Mouse (Mus musculus) MEL (cell line): ENCODE measurements at regions not wholly inside any gene's neighbourhood (a gene's known extent, or its start where the extent isn't known, plus 50 kb on each side); places are given as distances from the start of the nearest gene placed in this dataset.

Experiments
- DNase-seq: peaks from one replicate; pipeline ENCODE4 v3.0.0; 2011; ENCODE audit warnings: low read depth, low spot score
- H3K27ac ChIP-seq: 2 replicates; pipeline ENCODE4 v1.5.1; 2012; ENCODE audit warnings: low read depth, mild to moderate bottlenecking, control low read depth, low read length, moderate library complexity; ENCODE audit not compliant: control insufficient read depth
- H3K27me3 ChIP-seq, 2 experiments: fragments of 150-350 bp in 1 of 2; sonication (generic) in 1 of 2; 2 replicates each; pipeline ENCODE4 v1.6.1; 2012; ENCODE audit warnings: low read length in 2 of 2, mild to moderate bottlenecking in 2 of 2, improper control_type of control experiment in 1 of 2, moderate library complexity in 1 of 2; ENCODE audit not compliant: insufficient read depth in 2 of 2, control insufficient read depth in 1 of 2
- H3K36me3 ChIP-seq, 2 experiments: 2 replicates each; pipeline ENCODE4 v1.6.1; 2012 to 2014; ENCODE audit warnings: low read length in 2 of 2, improper control_type of control experiment in 1 of 2, inconsistent platforms in 1 of 2, mild to moderate bottlenecking in 1 of 2; ENCODE audit not compliant: insufficient read depth in 2 of 2, control insufficient read depth in 1 of 2
- H3K4me1 ChIP-seq, 2 experiments: fragments of 150-350 bp in 1 of 2; sonication (generic) in 1 of 2; 2 replicates each; pipeline ENCODE4 v1.6.1; 2012; ENCODE audit warnings: low read length in 2 of 2, improper control_type of control experiment in 1 of 2, mild to moderate bottlenecking in 1 of 2; ENCODE audit not compliant: insufficient read depth in 2 of 2, control insufficient read depth in 1 of 2
- H3K4me3 ChIP-seq, 2 experiments: fragments of 150-350 bp in 1 of 2; sonication (generic) in 1 of 2; 2 replicates each; pipeline ENCODE4 v1.5.1; 2012; ENCODE audit warnings: low read depth in 2 of 2, low read length in 2 of 2, mild to moderate bottlenecking in 2 of 2, moderate library complexity in 2 of 2, control low read depth in 1 of 2, improper control_type of control experiment in 1 of 2; ENCODE audit not compliant: control insufficient read depth in 1 of 2, insufficient read depth in 1 of 2
- H3K79me2 ChIP-seq: 2 replicates; pipeline ENCODE4 v1.6.1; 2012; ENCODE audit warnings: mild to moderate bottlenecking, low read length, moderate library complexity; ENCODE audit not compliant: control insufficient read depth, poor library complexity, insufficient read depth
- H3K9ac ChIP-seq: 2 replicates; pipeline ENCODE4 v1.6.1; 2012; ENCODE audit warnings: low read depth, mild to moderate bottlenecking, control low read depth, low read length, moderate library complexity; ENCODE audit not compliant: control insufficient read depth, poor library complexity, severe bottlenecking
- H3K9me3 ChIP-seq: fragments of 150-350 bp; sonication (generic); replicated peaks from 2 replicates; pipeline ENCODE4 v1.6.1; 2012; ENCODE audit warnings: mild to moderate bottlenecking, low read length, improper control_type of control experiment, moderate library complexity; ENCODE audit not compliant: insufficient read depth
- BHLHE40 ChIP-seq: IDR thresholded peaks from 2 replicates; pipeline ENCODE4 v1.6.1; 2012; ENCODE audit warnings: low read depth, mild to moderate bottlenecking, inconsistent platforms, low read length, improper control_type of control experiment, borderline replicate concordance
- CHD1 ChIP-seq: IDR thresholded peaks from 2 replicates; pipeline ENCODE4 v1.6.1; 2012; ENCODE audit warnings: low read depth, mild to moderate bottlenecking, inconsistent platforms, low read length, improper control_type of control experiment
- CHD2 ChIP-seq: IDR thresholded peaks from 2 replicates; pipeline ENCODE4 v1.6.1; 2011; ENCODE audit warnings: low read length, improper control_type of control experiment
- ELF1 ChIP-seq: IDR thresholded peaks from 2 replicates; pipeline ENCODE4 v1.6.1; 2014; ENCODE audit warnings: low read depth, mild to moderate bottlenecking, inconsistent platforms, low read length, improper control_type of control experiment, moderate library complexity
- EP300 ChIP-seq, 2 experiments: IDR thresholded peaks; 2 replicates each; pipeline ENCODE4 v1.6.1; 2011; ENCODE audit warnings: improper control_type of control experiment in 2 of 2, low read length in 2 of 2, low read depth in 1 of 2, mild to moderate bottlenecking in 1 of 2
- ETS1 ChIP-seq: IDR thresholded peaks from 2 replicates; pipeline ENCODE4 v1.6.1; 2012; ENCODE audit warnings: low read depth, mild to moderate bottlenecking, inconsistent platforms, low read length, improper control_type of control experiment, moderate library complexity
- HCFC1 ChIP-seq: IDR thresholded peaks from 2 replicates; pipeline ENCODE4 v1.6.1; 2012; ENCODE audit warnings: low read depth, mild to moderate bottlenecking, inconsistent platforms, low read length, improper control_type of control experiment, moderate library complexity
- JUND ChIP-seq: IDR thresholded peaks from 2 replicates; pipeline ENCODE4 v1.6.1; 2011; ENCODE audit warnings: low read depth, mild to moderate bottlenecking, improper control_type of control experiment, low read length
- MAX ChIP-seq: IDR thresholded peaks from 2 replicates; pipeline ENCODE4 v1.6.1; 2011; ENCODE audit warnings: low read length, improper control_type of control experiment
- MAZ ChIP-seq: IDR thresholded peaks from 2 replicates; pipeline ENCODE4 v1.6.1; 2012; ENCODE audit warnings: low read depth, mild to moderate bottlenecking, inconsistent platforms, low read length, improper control_type of control experiment
- MYB ChIP-seq: IDR thresholded peaks from 2 replicates; pipeline ENCODE4 v1.6.1; 2011; ENCODE audit warnings: mild to moderate bottlenecking, low read depth, low read length, improper control_type of control experiment
- NELFE ChIP-seq: IDR thresholded peaks from 2 replicates; pipeline ENCODE4 v1.6.1; 2011; ENCODE audit warnings: low read depth, low read length, improper control_type of control experiment
- NRF1 ChIP-seq: IDR thresholded peaks from 2 replicates; pipeline ENCODE4 v1.6.1; 2014; ENCODE audit warnings: low read depth, mild to moderate bottlenecking, inconsistent platforms, low read length, improper control_type of control experiment, moderate library complexity; ENCODE audit not compliant: poor library complexity, insufficient read depth, severe bottlenecking
- POLR2AphosphoS2 ChIP-seq: IDR thresholded peaks from 2 replicates; pipeline ENCODE4 v1.6.1; 2011; ENCODE audit warnings: low read length, improper control_type of control experiment
- POLR2AphosphoS5 ChIP-seq: IDR thresholded peaks from 2 replicates; pipeline ENCODE4 v1.6.1; 2012; ENCODE audit warnings: low read depth, borderline replicate concordance, mild to moderate bottlenecking, inconsistent platforms, low read length, moderate library complexity, mixed read lengths
- RAD21 ChIP-seq: IDR thresholded peaks from 2 replicates; pipeline ENCODE4 v1.6.1; 2011; ENCODE audit warnings: mild to moderate bottlenecking, low read depth, low read length, improper control_type of control experiment
- SIN3A ChIP-seq: IDR thresholded peaks from 2 replicates; pipeline ENCODE4 v1.6.1; 2012; ENCODE audit warnings: low read length, improper control_type of control experiment, inconsistent platforms
- TBP ChIP-seq: IDR thresholded peaks from 2 replicates; pipeline ENCODE4 v1.8.0; 2011; ENCODE audit warnings: low read depth, low read length, improper control_type of control experiment
- TCF12 ChIP-seq: IDR thresholded peaks from 2 replicates; pipeline ENCODE4 v1.6.1; 2014; ENCODE audit warnings: low read depth, mild to moderate bottlenecking, inconsistent platforms, low read length, improper control_type of control experiment, moderate library complexity
- UBTF ChIP-seq: IDR thresholded peaks from 2 replicates; pipeline ENCODE4 v1.6.1; 2012; ENCODE audit warnings: low read depth, mild to moderate bottlenecking, inconsistent platforms, low read length, improper control_type of control experiment, moderate library complexity, borderline replicate concordance; ENCODE audit not compliant: insufficient read depth
- USF1 ChIP-seq: IDR thresholded peaks from 2 replicates; pipeline ENCODE4 v1.6.1; 2014; ENCODE audit warnings: low read depth, mild to moderate bottlenecking, inconsistent platforms, low read length, improper control_type of control experiment, moderate library complexity
- ZC3H11A ChIP-seq: IDR thresholded peaks from 2 replicates; pipeline ENCODE4 v1.6.1; 2012; ENCODE audit warnings: low read depth, mild to moderate bottlenecking, inconsistent platforms, low read length, improper control_type of control experiment
- ZKSCAN1 ChIP-seq: IDR thresholded peaks from 2 replicates; pipeline ENCODE4 v1.6.1; 2012; ENCODE audit warnings: low read depth, mild to moderate bottlenecking, inconsistent platforms, low read length, improper control_type of control experiment, moderate library complexity
- ZMIZ1 ChIP-seq: IDR thresholded peaks from 2 replicates; pipeline ENCODE4 v1.6.1; 2012; ENCODE audit warnings: low read depth, mild to moderate bottlenecking, inconsistent platforms, low read length, improper control_type of control experiment, moderate library complexity
- ZNF384 ChIP-seq: IDR thresholded peaks from 2 replicates; pipeline ENCODE4 v1.6.1; 2012; ENCODE audit warnings: low read depth, mild to moderate bottlenecking, inconsistent platforms, low read length, improper control_type of control experiment

GRCm38 (mm10) chr13:44247861-44248260 is 463.3 kb downstream of the Cd83 start:
- Histone ChIP-seq H3K36me3 (no peaks in the 10 kb centered on the region), H3K4me3 (no peak overlapping the region), H3K9me3 (no peaks in the 10 kb centered on the region), H3K27me3 (no peaks in the 10 kb centered on the region), H3K4me1 (no peaks in the 10 kb centered on the region), H3K27ac (no peak overlapping the region), H3K79me2 (no peaks in the 10 kb centered on the region), H3K9ac (no peak overlapping the region)
- no peak for DNase-seq
- TF ChIP-seq ZKSCAN1 (no peak), SIN3A (no peak), MAZ (no peak), ZC3H11A (no peak), USF1 (no peak), MYB (no peak), EP300 (IDR thresholded peaks at IDR 0.05; ENCODE audit: low read depth in 1 of 2, low read length in 2 of 2) (no peak), UBTF (no peak), ZNF384 (no peak), JUND (no peak), ETS1 (no peak), BHLHE40 (no peak), MAX (no peak)

- no peak for TF ChIP-seq ZNF384
- TF ChIP-seq, all 39 proteins: peak for 0
- no peaks in the 10 kb centered on the region for H3K27me3 ChIP-seq
- no peak overlapping the region for H3K4me3 ChIP-seq
- no peak overlapping the region for H3K27ac ChIP-seq
- no peak for DNase-seq
- no peaks in the 10 kb centered on the region for H3K4me1 ChIP-seq
- H3K9ac ChIP-seq: no peak overlapping the region
- no peaks in the 10 kb centered on the region for H3K36me3 ChIP-seq
- no peaks in the 10 kb centered on the region for H3K79me2 ChIP-seq
- H3K9me3 ChIP-seq: no peaks in the 10 kb centered on the region
Measured at GRCm38 (mm10) chr13:44248401-44248800, 463.8 kb downstream of the Cd83 start.

- Histone ChIP-seq H3K9me3 (no peaks in the 10 kb centered on the region), H3K36me3 (no peaks in the 10 kb centered on the region), H3K27ac (no peak overlapping the region), H3K27me3 (no peaks in the 10 kb centered on the region), H3K4me3 (no peak overlapping the region), H3K79me2 (no peaks in the 10 kb centered on the region), H3K4me1 (no peaks in the 10 kb centered on the region), H3K9ac (no peak overlapping the region)
- no peak for TF ChIP-seq ZMIZ1
- TF ChIP-seq ZNF384: no peak
- TF ChIP-seq NRF1: no peak
- no peak for TF ChIP-seq POLR2AphosphoS5
- TF ChIP-seq ELF1: no peak
- no peak for TF ChIP-seq TCF12
- no peak for TF ChIP-seq HCFC1
- no peak for TF ChIP-seq RAD21
- TF ChIP-seq POLR2AphosphoS2: no peak
- no peak for TF ChIP-seq TBP
- TF ChIP-seq NELFE: no peak
- TF ChIP-seq CHD2: no peak
- no peak for TF ChIP-seq UBTF
- TF ChIP-seq CHD1: no peak
- no peak for TF ChIP-seq ETS1
- DNase-seq: no peak
Measured at GRCm38 (mm10) chr13:44249119-44249518, 464.5 kb downstream of the Cd83 start.
